Mouse (Mus musculus) MEL (cell line): Measurements from ENCODE around the gene Kif15. TPM values are rescaled to one million over a fixed set of nuclear protein-coding genes. Genes with fewer than 3 reads are reported as not detected.

Source experiments
- DNase-seq: peaks from one replicate; pipeline ENCODE4 v3.0.0; 2011; ENCODE audit warnings: low read depth, low spot score
- H3K27ac ChIP-seq: 2 replicates; pipeline ENCODE4 v1.5.1; 2012; ENCODE audit warnings: low read depth, mild to moderate bottlenecking, control low read depth, low read length, moderate library complexity; ENCODE audit not compliant: control insufficient read depth
- H3K27me3 ChIP-seq, 2 experiments: fragments of 150-350 bp in 1 of 2; sonication (generic) in 1 of 2; 2 replicates each; pipeline ENCODE4 v1.6.1; 2012; ENCODE audit warnings: low read length in 2 of 2, mild to moderate bottlenecking in 2 of 2, improper control_type of control experiment in 1 of 2, moderate library complexity in 1 of 2; ENCODE audit not compliant: insufficient read depth in 2 of 2, control insufficient read depth in 1 of 2
- H3K36me3 ChIP-seq, 2 experiments: 2 replicates each; pipeline ENCODE4 v1.6.1; 2012 to 2014; ENCODE audit warnings: low read length in 2 of 2, improper control_type of control experiment in 1 of 2, inconsistent platforms in 1 of 2, mild to moderate bottlenecking in 1 of 2; ENCODE audit not compliant: insufficient read depth in 2 of 2, control insufficient read depth in 1 of 2
- H3K4me1 ChIP-seq, 2 experiments: fragments of 150-350 bp in 1 of 2; sonication (generic) in 1 of 2; 2 replicates each; pipeline ENCODE4 v1.6.1; 2012; ENCODE audit warnings: low read length in 2 of 2, improper control_type of control experiment in 1 of 2, mild to moderate bottlenecking in 1 of 2; ENCODE audit not compliant: insufficient read depth in 2 of 2, control insufficient read depth in 1 of 2
- H3K4me3 ChIP-seq, 2 experiments: fragments of 150-350 bp in 1 of 2; sonication (generic) in 1 of 2; 2 replicates each; pipeline ENCODE4 v1.5.1; 2012; ENCODE audit warnings: low read depth in 2 of 2, low read length in 2 of 2, mild to moderate bottlenecking in 2 of 2, moderate library complexity in 2 of 2, control low read depth in 1 of 2, improper control_type of control experiment in 1 of 2; ENCODE audit not compliant: control insufficient read depth in 1 of 2, insufficient read depth in 1 of 2
- H3K79me2 ChIP-seq: 2 replicates; pipeline ENCODE4 v1.6.1; 2012; ENCODE audit warnings: mild to moderate bottlenecking, low read length, moderate library complexity; ENCODE audit not compliant: control insufficient read depth, poor library complexity, insufficient read depth
- H3K9ac ChIP-seq: 2 replicates; pipeline ENCODE4 v1.6.1; 2012; ENCODE audit warnings: low read depth, mild to moderate bottlenecking, control low read depth, low read length, moderate library complexity; ENCODE audit not compliant: control insufficient read depth, poor library complexity, severe bottlenecking
- H3K9me3 ChIP-seq: fragments of 150-350 bp; sonication (generic); replicated peaks from 2 replicates; pipeline ENCODE4 v1.6.1; 2012; ENCODE audit warnings: mild to moderate bottlenecking, low read length, improper control_type of control experiment, moderate library complexity; ENCODE audit not compliant: insufficient read depth
- CHD1 ChIP-seq: IDR thresholded peaks from 2 replicates; pipeline ENCODE4 v1.6.1; 2012; ENCODE audit warnings: low read depth, mild to moderate bottlenecking, inconsistent platforms, low read length, improper control_type of control experiment
- ELF1 ChIP-seq: IDR thresholded peaks from 2 replicates; pipeline ENCODE4 v1.6.1; 2014; ENCODE audit warnings: low read depth, mild to moderate bottlenecking, inconsistent platforms, low read length, improper control_type of control experiment, moderate library complexity
- ETS1 ChIP-seq: IDR thresholded peaks from 2 replicates; pipeline ENCODE4 v1.6.1; 2012; ENCODE audit warnings: low read depth, mild to moderate bottlenecking, inconsistent platforms, low read length, improper control_type of control experiment, moderate library complexity
- JUND ChIP-seq: IDR thresholded peaks from 2 replicates; pipeline ENCODE4 v1.6.1; 2011; ENCODE audit warnings: low read depth, mild to moderate bottlenecking, improper control_type of control experiment, low read length
- MEF2A ChIP-seq: IDR thresholded peaks from 2 replicates; pipeline ENCODE4 v1.6.1; 2014; ENCODE audit warnings: low read depth, mild to moderate bottlenecking, inconsistent platforms, low read length, improper control_type of control experiment; ENCODE audit not compliant: poor library complexity, insufficient replicate concordance, severe bottlenecking; ENCODE audit errors: extremely low read depth
- MXI1 ChIP-seq: IDR thresholded peaks from 2 replicates; pipeline ENCODE4 v1.6.1; 2011; ENCODE audit warnings: mild to moderate bottlenecking, low read depth, low read length, improper control_type of control experiment
- MYC ChIP-seq: IDR thresholded peaks from 2 replicates; pipeline ENCODE4 v1.6.1; 2011; ENCODE audit warnings: low read depth, mild to moderate bottlenecking, low read length, improper control_type of control experiment, moderate library complexity
- NELFE ChIP-seq: IDR thresholded peaks from 2 replicates; pipeline ENCODE4 v1.6.1; 2011; ENCODE audit warnings: low read depth, low read length, improper control_type of control experiment
- NRF1 ChIP-seq: IDR thresholded peaks from 2 replicates; pipeline ENCODE4 v1.6.1; 2014; ENCODE audit warnings: low read depth, mild to moderate bottlenecking, inconsistent platforms, low read length, improper control_type of control experiment, moderate library complexity; ENCODE audit not compliant: poor library complexity, insufficient read depth, severe bottlenecking
- POLR2AphosphoS5 ChIP-seq: IDR thresholded peaks from 2 replicates; pipeline ENCODE4 v1.6.1; 2012; ENCODE audit warnings: low read depth, borderline replicate concordance, mild to moderate bottlenecking, inconsistent platforms, low read length, moderate library complexity, mixed read lengths
- TAL1 ChIP-seq: IDR thresholded peaks from 2 replicates; pipeline ENCODE4 v1.6.1; 2012; ENCODE audit warnings: mild to moderate bottlenecking, inconsistent platforms, low read length, moderate library complexity, mixed read lengths
- TBP ChIP-seq: IDR thresholded peaks from 2 replicates; pipeline ENCODE4 v1.8.0; 2011; ENCODE audit warnings: low read depth, low read length, improper control_type of control experiment
- ZC3H11A ChIP-seq: IDR thresholded peaks from 2 replicates; pipeline ENCODE4 v1.6.1; 2012; ENCODE audit warnings: low read depth, mild to moderate bottlenecking, inconsistent platforms, low read length, improper control_type of control experiment
- polyA plus RNA-seq, 2 experiments: library from polyadenylated mRNA; stranded (reverse) in 1 of 2; unstranded in 1 of 2; fragments of >175 nt in 1 of 2; fragments of >200 nt in 1 of 2; gene quantifications; 2 replicates each; pipeline versions ENCODE4 v1.2.1 to v1.2.4; 2012; ENCODE audit warnings: low replicate concordance in 2 of 2, low read depth in 1 of 2; ENCODE audit not compliant: insufficient read length in 2 of 2, insufficient read depth in 1 of 2, missing spikeins in 1 of 2
- total RNA-seq: library from RNA; depleted of rRNA; stranded (reverse); fragments of 300-350 nt; gene quantifications from 2 replicates; pipeline ENCODE4 v1.2.3, GENCODE M21; 2012

Gene Kif15
- total and polyA plus RNA-seq, 3 experiments: 48.0 to 81.7 TPM; not detected in 1

DNA sequence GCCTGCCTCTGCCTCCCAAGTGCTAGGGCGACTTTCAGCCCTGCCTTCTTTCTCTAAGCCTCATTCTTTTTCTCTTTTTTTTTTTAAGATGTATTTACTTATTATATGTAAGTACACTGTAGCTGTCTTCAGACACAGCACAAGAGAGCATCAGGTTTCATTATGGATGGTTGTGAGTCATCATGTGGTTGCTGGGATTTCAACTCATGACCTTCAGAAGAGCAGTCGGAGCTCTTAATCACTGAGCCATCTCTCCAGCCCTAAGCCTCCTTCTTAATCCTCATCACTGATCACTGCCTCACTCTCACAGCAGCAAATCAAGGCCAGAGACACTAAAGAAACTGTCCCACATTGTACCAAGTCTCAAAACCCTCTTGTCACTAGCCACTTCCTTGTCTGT, 73.4 kb downstream of the Kif15 start:
- DNase-seq: no peak
- TF ChIP-seq NELFE: no peak
- no peak for TF ChIP-seq ELF1
- no peak for TF ChIP-seq TAL1

DNA sequence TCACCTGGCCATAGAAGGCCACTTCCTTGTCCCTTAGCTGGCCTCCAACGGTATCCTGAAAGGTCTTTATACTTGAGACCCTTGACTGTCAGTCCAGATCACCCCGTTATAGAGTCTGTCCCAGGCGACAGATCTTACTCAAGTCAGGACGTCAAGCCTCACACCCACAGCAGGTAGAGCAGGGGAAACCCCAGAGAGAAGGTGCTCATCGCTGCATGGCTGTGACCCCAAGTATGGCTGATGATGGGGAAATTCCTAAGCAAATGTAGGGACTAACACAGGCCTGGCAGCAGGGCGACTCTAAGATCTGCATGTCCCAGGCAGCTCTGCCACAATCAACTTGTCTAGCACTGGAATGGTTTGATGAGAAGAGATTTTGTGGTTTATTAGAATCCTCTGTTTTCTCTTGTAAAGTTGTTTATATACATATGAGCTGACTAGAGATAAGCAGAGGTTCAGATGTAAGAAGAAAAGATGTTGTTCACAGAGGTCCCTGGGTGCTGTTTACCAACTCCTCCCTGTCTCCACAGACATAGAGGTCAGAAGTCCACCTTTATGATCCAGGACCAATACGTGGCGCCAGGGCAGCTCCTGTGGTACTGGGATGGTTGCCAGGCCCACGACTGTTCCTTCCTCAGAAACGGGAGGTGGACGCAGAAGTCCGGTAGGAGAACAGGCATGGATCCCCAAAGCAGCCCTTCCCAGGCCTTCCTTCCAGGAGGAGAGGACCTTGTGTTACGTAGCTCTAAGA, 80.8 kb downstream of the Kif15 start:
- H3K27me3 ChIP-seq: no peaks in the 10 kb centered on the region; a peak in 1 of 4 replicates
- H3K27ac ChIP-seq: no peak overlapping the region
- no peak overlapping the region for H3K4me3 ChIP-seq
- H3K9ac ChIP-seq: no peak overlapping the region
- TF ChIP-seq ETS1 (no peak), TBP (no peak), NRF1 (no peak), MXI1 (no peak), CHD1 (no peak), JUND (no peak), ZC3H11A (no peak), MEF2A (no peak)
- no peaks in the 10 kb centered on the region for H3K9me3 ChIP-seq
- DNase-seq: no peak
- H3K4me1 ChIP-seq: no peaks in the 10 kb centered on the region; a peak in 1 of 4 replicates
- no peaks in the 10 kb centered on the region for H3K36me3 ChIP-seq
- H3K79me2 ChIP-seq: no peaks in the 10 kb centered on the region

More for the DNA sequence above, 73.4 kb downstream of the Kif15 start:
- Histone ChIP-seq H3K9ac (no peak overlapping the region), H3K27me3 (no peaks in the 10 kb centered on the region), H3K9me3 (no peaks in the 10 kb centered on the region), H3K4me1 (peaks cover 4 to 14% of the 10 kb centered on the region in 2 experiments), H3K27ac (no peak overlapping the region), H3K36me3 (peaks cover 0 to 21% of the 10 kb centered on the region in 2 experiments; a peak in 2 of 4 replicates), H3K4me3 (no peak overlapping the region), H3K79me2 (peaks cover 7% of the 10 kb centered on the region)

DNA sequence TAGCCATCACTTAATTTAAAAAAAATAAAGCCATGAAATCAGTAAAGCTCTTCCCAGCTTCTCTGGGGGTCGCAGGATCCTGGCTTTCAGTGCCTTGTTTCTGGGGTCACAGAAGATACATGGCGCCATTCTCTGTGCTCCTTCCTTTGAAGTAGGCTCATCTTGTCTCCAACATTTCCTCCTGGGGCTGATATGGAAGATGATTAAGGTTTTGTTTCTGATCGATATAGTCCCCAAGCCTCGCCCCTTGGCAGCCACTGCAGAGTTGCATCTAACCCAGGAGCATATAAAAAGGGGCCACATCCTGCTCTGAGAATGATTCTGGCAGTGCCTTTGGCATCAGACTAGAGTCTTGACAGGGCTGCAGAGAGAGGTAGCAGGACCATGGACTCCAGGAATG, 83.6 kb downstream of the Kif15 start, which contains the start of gene Tgm4:
Tgm4 (plus strand) TSS at position 301 of the 400 bp plus-strand sequence.
- TF ChIP-seq MYC (no peak), POLR2AphosphoS5 (no peak)
- TF ChIP-seq, all 39 proteins: peak for 0

More for the DNA sequence above, 83.6 kb downstream of the Kif15 start, which contains the start of gene Tgm4:
- DNase-seq: no peak
- H3K4me3 ChIP-seq: no peak within 1 kb of the TSS
- H3K36me3 ChIP-seq: no peaks in the 10 kb centered on the region
- H3K9ac ChIP-seq: no peak within 1 kb of the TSS
- no peaks in the 10 kb centered on the region for H3K4me1 ChIP-seq
- peaks cover 0 to 1% of the 10 kb centered on the region in 2 experiments; a peak in 2 of 4 replicates for H3K27me3 ChIP-seq
- H3K27ac ChIP-seq: no peak within 1 kb of the TSS
- no peaks in the 10 kb centered on the region for H3K79me2 ChIP-seq
- H3K9me3 ChIP-seq: no peaks in the 10 kb centered on the region
